Mouse (Mus musculus): ENCODE results near the gene Afm. TPM values are rescaled to one million over a fixed set of nuclear protein-coding genes. Genes with fewer than 3 reads are reported as not detected.

The Afm gene
- total RNA-seq, 2 experiments from 2014 or later: not detected

DNA sequence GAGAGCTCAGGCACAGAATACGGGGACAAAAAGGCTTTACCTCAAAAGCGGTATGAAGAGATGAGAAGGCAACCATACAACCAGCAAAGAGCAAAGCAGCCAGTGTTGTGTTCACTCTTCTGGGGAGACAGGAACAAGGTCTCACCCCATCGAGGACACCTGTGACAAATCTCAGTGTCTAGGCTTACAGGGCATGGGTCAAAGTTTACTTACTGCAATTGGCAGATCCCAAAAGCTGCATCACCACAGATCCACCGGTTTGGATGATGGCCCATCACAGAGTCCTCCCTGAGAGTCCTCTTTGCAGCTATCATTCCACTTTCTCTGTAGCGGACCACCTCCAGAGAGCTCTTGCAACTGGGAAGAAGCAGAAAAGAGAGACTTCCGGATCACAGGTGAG is 3.2 kb upstream of the Afm start:
- no peak for ATAC-seq (replicated peaks; ENCODE audit: poor library complexity)

DNA sequence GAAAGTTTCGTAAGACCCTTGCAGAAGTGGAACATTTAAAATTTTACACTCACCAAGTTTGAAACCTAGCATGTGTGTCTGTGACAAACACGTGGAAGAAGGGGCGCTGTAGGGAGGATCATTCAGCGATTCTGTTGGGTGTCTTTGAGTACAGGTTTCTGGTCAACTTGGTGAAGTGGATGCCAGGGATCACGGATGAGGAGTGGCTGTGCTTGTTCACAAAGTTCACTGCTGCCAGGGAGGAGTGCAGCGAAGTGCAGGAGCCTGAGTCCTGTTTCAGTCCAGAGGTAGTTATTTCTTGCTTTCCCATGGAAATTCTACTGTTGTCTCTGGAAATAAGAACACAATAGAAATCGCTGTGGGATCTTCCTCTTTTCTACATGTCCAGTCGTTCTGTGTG is 32.5 kb downstream of the Afm start:
- no peak for ATAC-seq (replicated peaks; ENCODE audit: poor library complexity)

DNA sequence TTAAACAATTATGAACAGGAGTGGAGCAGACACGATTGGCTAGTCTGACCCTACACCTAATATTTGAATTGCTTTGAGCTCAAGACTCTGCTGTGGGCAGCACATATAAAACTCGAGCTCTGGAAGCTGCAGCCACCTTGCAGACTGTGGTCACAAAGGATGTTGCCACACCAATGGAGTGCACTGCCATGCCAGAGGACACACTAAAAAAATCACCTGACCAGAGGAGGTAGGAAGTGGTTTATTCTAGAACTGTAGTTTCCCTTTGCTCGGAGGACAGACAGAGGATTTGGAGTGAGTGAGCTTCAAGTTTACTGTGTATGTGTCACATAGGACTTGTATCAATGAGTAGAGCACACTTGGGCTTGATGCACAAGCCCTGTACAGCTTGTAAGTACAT is 37.3 kb downstream of the Afm start:
- ATAC-seq (replicated peaks; ENCODE audit: poor library complexity): peak; percentile 48

DNA sequence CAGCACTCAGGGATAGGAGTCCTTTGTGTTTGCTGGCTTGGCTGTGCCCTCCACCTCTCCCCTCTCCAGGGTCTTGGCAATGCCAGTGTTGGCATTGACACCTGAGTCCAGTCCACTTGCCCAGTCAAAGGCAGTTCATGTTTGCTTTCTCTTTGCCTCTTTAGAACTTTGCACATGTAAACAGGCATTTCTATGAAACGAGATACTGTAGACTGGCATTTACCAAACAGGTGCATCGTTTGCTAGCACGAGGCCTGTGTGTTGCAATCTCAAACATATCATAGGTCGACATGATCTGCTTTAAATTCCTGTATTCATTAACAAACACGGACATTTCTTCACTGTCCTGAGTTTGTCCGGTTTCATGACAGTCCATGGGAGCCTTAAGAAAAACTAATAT is 42.0 kb downstream of the Afm start, which contains the start of gene 5830473C10Rik:
Gene 5830473C10Rik, plus strand, starts transcription at position 365 of the 400 bp plus-strand sequence.
- ATAC-seq (replicated peaks; ENCODE audit: poor library complexity): no peak

DNA sequence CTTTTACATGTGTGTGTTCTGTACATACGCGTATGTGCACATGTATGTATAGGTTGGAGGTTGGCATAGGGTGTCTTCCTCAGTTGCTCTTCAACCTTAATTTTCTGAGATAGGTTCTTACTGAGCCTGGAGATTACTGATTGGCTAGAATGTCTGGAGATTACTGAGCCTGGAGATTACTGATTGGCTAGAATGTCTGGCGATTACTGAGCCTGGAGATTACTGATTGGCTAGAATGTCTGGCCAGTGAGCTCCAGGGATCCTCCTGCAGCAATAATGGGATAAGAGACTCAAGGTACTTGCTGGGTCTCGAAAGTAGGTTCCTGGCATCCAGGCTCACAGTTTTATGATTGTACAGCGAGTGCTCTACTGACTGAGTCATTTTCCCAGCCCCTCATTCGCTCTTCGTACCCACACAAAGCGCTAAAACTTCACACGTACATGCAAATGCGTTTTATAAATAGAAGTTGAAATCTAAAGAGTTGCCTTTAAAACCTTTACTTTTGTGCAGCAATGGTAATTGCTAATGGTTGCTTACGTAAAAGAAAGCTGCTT is 43.1 kb downstream of the Afm start:
- no peak for ATAC-seq (replicated peaks; ENCODE audit: poor library complexity)

DNA sequence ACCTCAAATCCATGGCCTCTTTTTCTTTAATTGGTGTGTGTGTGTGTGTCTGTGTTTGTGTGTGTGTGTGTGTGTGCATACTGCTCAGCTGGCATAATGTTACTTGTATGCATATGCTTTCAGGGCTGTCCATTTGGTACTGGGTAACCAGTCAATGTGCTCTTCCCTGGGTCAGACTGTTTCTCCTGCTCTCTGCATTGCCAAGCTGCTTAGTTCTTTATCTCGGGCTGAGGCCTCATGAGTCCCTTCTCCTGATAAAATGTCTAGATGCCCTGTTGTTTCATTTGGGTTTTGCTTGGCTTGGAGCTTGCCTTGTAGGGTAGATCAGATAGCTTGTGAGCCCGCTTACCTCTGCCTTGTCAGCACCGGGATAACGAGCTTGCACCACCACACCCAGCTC is 44.1 kb downstream of the Afm start:
- ATAC-seq (replicated peaks; ENCODE audit: poor library complexity): no peak

DNA sequence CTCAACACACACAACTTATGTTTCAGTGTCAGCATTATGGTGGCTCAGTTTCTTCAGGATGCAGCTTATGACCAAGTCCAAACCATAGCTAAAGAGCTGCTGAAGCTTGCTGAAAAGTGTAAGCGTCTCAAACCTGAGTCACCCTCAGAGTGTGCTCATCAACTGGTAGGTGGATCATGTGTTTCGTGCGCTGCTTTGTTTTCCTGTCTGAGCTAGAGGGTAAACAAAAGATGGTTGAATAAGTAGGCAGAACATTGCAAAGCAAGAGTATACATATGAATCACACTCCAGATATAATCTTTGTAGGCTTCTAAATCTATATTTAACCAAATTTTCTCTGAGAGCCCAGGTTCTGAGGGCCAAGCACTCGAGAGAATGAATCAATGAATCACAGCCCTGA is 45.4 kb downstream of the Afm start:
- no peak for ATAC-seq (replicated peaks; ENCODE audit: poor library complexity)

DNA sequence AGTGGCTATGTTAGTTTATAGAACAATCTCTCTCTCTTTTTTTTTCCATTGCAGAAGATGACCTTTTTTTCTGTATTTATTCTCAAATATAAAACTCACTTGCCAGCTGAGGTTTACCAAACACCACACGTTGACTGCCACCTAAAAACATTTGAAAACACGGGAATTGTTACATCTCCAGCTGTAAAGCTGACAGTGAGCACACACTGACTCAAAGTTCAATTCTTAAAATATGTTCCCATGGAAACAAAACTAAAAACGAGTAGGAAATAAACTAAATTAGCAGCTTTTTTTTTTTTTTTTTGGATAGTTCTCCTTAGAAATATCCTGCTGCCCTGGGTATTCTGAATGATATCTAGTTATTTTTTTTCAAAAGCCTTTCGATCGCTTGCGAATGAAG is 46.5 kb downstream of the Afm start:
- no peak for ATAC-seq (replicated peaks; ENCODE audit: poor library complexity)

DNA sequence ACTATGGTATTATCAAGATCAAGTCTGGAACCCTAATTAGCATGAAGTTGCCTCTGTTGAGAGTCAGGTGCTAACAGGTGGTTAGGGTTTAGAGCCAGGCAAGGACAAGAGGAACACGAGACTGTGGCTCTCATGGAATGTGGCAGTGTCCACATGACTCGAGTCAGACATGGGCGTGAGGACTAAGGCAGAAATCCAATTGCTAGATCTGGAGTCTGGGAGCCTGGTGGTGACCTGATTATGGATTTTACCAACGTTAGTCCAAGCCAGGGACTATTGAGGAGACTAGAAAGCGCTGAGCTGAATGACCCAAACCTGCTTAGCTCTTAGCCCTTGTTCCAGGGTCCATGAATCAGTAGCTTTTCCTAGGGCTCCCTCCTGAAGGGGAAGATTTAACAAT is 49.1 kb downstream of the Afm start:
- no peak for ATAC-seq (replicated peaks; ENCODE audit: poor library complexity)

DNA sequence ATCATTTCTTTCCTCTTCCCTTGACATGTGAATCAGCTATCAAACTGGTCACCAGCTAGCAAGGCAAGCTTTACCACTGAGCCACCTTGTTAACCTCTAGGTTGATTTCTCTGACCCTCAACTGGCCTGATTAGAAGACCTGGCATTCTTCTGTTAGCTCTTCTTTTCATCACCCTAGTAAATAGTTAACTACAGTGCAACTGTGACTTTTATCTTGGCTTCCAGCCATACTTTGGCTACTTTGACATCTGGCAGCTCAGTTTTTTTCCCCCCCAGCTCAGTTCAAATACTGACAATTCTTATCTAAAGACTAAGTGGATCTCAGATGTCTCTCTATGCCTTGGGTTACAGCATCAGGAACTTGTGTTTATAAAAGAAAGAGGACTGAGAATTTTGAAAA is 49.6 kb downstream of the Afm start:
- no peak for ATAC-seq (replicated peaks; ENCODE audit: poor library complexity)

DNA sequence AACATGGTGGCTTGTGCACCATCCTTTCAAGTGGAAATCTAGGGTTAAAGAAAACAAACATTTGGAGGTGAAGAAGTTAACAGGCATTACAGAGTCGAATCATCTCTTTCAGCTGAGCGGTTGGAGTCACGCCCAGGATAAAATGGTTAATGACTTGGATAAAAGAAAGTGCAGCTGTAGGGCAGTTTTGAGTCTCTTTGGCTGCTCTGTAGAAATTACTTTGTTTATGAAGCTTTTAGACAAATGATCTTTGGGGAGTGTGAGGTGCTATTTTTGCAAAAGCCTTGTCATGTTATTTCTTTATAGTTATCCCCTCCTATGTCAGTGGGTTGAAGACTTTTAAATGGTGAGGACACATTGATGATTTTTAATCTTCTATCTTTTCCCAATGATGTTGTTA is 52.5 kb downstream of the Afm start:
- no peak for ATAC-seq (replicated peaks; ENCODE audit: poor library complexity)

DNA sequence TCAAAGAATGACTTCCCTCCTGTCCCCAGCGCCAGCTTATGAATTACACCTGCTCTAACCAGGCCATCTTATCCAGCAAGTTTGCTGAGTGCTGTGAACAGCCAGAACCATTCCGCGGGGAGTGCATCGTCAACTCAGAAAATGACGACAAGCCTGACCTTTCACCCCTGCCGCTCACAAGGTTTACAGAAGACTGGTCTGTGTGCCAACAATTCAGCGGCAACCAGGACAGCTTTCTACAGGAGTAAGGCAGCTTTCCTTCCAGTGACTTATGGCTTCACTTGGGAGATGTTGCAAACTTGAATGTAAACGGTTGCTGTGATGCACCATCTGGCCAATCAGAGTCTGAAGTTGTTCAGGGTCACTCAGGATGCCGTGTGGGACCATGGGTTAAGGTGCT is 59.0 kb downstream of the Afm start:
- no peak for ATAC-seq (replicated peaks; ENCODE audit: poor library complexity)

DNA sequence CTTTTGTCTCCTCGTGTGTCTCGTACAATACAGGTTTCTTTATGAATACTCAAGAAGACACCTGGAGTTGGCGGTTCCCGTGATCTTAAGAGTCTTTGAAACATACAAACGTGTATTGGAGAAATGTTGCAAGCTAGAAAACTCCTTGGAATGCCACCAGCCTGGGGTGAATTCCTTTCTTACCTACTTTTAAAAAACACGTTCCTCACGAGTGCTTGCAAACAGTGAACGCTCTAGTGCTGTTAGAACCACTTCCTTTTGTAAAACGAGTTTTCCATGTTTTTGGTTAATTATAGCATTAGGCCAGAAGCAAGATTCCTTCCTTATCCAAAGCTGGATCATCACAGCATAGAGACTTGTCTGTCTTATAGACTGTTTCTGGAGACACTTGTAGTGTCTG is 60.8 kb downstream of the Afm start:
- ATAC-seq (replicated peaks; ENCODE audit: poor library complexity): no peak

DNA sequence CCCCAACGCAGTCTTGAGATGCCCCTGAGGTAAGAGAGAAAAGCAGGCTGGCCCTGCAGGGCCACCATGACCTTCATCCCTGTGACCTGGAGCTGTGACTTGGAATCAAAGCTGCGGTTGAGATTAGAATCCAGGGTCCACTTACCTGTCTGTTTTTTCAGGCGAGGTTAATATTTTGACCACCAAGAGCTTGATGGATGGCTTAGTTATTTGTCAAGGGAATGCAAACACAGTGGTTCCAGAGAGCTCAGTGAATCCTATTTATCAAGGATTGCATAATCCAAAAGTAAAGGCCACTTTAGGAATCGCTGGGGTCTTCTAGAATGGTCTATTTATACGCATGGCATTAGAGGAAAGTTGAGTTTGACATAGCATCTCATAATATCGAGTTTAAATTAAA is 63.4 kb downstream of the Afm start:
- no peak for ATAC-seq (replicated peaks; ENCODE audit: poor library complexity)

DNA sequence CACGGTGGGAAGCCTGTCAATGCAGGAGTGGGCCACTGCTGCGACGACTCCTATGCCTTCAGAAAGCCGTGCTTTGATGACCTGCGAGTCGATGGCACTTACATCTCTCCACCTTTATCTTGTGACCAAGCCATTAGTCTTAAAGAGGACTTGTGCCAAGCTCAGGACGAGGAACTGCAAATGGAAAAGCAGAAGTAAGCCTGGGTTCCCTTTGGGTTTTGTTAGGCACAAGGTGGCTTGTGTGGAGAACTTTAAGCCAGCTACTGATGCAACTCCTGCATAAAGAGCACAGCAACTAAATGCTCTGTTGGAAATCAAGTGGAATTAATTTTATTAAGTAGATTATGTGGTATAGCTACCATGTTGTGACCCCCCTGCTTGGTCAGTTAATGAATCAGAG is 66.1 kb downstream of the Afm start:
- peak; percentile 42; the same call in 1 of the 2 replicates for ATAC-seq (replicated peaks; ENCODE audit: poor library complexity)

DNA sequence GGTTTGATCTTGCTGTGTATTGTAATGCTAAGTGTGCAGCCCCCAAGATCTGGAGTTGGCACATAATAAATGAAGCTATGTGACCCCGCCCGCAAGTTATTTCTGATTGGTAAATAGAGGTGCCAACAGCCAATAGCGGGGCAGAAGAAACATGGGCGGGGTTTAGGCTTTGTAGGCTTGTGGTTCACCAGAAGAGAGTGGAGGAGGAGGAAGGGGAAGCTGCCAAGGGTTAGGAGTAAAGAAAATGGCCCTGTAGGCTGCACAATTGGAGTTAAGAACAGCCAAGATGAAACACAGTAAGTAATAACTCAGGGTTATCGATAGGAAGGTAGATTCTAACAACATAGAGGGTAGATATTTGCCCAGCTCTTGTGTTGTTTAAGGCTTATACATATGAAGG is 67.8 kb downstream of the Afm start:
- ATAC-seq (replicated peaks; ENCODE audit: poor library complexity): peak; percentile 64

DNA sequence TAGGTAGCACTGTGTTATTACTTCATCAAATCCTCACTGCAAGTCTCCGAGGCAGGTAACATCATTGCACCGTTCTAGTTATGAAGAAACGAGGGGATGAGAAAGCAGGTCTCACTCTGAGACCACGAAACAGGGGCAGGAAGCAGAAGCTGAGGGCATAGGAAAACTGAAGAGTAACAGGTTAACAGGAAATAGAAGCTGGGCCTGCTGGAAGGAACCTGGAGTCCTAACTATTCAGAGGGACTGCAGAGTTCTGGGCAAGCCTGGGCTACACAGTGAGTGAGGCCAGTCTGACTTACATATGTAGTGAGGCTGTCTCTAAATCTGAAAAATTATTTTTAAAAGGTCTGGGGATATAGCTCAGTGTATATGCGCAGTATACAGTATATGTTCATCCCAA is 69.4 kb downstream of the Afm start:
- no peak for ATAC-seq (replicated peaks; ENCODE audit: poor library complexity)

DNA sequence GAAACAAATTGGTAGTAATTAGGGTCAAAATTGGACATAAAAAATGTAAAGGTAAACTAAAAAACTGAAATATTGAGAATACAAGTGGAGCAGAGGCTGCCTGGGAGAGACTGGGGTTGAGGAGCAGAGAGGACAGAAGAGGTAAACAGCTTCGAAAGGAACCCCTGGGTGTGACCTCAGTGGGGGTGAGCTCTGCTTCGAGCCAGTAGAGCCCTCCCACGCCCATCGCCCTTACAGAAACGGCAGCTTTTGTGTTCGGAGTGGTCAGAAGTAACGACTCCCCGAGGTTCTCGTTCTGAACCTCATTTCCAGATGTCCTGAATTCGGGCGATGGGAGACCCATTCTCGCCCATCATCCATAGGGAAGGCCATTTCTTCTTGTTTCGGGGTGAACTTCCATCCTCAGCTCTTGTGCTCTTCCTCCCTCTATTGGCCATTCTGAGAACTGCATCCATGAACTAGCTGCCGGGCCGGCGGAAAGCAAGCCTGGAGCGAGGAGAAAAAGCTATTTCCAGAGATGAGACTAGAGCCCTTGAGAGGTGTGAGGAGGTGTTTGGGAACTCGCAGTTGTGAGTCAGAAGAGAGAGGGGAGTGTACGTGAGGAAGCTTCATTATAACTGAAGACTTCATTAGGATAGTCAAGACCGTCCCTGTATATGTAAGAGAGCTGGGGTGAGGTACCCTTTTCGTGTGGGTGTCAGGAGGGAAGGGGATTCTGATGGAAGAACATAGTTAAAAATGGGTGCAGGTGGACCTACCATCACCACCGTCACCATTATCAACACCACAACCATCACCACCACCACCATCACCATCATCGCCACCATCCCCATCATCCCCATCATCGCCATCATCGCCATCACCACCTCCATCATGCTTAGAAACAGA is 70.2 kb downstream of the Afm start:
- peak; percentile 86 for ATAC-seq (replicated peaks; ENCODE audit: poor library complexity)

DNA sequence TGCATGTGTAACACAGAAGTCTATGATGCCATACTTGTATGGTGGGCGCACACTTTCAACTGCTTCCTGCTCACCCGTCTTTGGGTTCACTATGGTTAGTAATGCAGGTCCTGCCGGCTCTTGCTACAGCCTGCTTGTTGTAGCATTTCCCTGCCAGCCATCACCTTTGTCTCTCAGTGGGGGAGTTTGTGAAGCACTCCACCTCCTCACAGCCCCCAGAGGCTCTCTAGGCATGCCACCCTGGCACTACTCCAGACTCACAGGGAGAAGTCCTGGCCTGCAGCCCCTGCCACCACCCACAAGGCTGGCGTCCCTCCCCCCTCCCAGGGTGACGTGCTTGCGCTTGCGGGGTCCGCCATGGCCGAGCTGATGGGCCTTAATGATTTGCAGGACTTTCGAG is 71.9 kb downstream of the Afm start:
- ATAC-seq (replicated peaks; ENCODE audit: poor library complexity): no peak

DNA sequence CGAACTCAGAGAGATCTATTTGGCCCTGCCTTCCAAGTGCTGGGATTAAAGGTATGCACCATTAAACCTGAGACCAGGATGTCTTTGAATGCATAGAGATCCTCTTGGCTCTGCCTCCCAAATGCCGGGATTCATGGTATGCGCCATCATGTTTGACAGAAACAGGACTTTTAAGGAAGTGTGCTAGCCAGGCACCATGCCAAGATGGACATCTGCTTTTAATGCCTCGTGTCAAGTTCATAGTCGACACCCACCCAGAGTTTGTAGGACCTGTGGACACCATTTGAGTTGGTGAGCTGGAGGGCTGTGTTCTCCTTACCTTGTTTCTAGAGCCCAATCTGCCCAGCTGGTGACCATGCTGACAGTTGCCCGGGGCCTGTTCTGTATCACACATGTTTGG is 73.2 kb downstream of the Afm start:
- ATAC-seq (replicated peaks; ENCODE audit: poor library complexity): no peak

DNA sequence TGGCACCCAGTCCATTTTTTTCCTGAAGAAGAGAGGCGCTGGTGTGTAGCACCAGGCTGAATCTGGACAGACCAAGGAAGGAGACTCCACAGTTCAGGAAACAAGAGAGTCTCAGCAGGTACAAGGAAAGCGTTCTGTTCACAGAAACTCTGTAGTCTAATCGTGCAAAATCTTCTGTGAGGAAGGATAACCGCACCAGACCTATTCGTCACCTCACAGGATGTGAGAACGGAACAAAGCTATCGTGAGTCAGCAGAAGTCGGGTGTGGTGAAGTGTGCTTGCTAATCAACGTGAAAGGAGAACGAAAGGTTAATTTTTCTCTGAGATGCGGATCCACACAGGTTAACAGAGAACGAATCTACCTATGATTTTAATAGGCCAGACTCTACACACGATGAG is 76.2 kb downstream of the Afm start:
- ATAC-seq (replicated peaks; ENCODE audit: poor library complexity): peak; percentile 91

DNA sequence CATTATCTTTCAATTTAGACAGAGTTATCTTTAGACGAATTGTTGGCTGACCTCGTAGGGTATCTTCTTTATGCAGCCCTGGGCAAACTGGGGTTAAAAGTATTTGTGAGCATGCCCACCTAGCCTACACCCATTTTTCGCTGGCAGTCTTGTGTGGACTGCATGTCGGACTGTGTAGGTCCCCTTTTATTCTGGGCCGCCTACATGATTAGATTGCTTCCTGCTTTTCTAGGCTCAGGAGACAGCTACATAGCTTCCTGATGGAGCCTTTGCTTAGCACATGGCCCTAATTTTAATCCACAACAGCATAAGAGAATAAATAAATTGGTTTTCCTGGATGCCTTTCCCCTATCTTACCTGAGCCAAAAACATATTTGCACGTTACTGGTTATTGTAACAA is 77.4 kb downstream of the Afm start:
- ATAC-seq (replicated peaks; ENCODE audit: poor library complexity): no peak

DNA sequence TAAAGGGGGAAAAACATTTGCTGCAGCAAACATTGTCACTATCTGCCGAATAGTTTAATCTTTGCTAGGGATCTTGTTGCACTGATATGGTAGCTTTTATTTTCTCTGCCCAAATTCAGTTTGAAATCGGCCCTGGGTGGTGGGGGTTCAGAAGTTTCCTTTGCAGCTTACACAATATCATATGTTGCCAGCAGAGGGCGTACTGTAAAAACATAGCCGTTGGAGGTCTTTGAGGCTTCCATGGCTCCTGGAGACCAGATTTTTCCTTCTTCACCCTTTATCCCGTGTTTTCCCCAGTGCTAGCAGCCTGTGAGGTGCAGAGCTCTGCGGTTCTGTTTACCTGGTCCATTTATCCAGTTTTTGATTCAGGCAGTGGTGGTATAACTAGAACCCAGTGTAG is 82.7 kb downstream of the Afm start:
- peak; percentile 88 for ATAC-seq (replicated peaks; ENCODE audit: poor library complexity)
